Mouse (Mus musculus): ENCODE data around the gene Stx18. TPM values are rescaled to one million over a fixed set of nuclear protein-coding genes. Genes with fewer than 3 reads are reported as not detected.

The Stx18 gene
- 2.9 and 10.7 TPM in 2 replicates for total RNA-seq (2015; ENCODE audit: low replicate concordance)
- total RNA-seq (2017; ENCODE audit: low replicate concordance): 6.0 and 16.3 TPM in 2 replicates

- peak; percentile 88 for ATAC-seq (replicated peaks; ENCODE audit: low FRiP score, poor library complexity, severe bottlenecking)
These were observed at the start of gene Stx18 for GRCm38 (mm10) chr5:38038710-38039592. Gene Stx18 (plus strand): TSS chr5:38038742.

DNA sequence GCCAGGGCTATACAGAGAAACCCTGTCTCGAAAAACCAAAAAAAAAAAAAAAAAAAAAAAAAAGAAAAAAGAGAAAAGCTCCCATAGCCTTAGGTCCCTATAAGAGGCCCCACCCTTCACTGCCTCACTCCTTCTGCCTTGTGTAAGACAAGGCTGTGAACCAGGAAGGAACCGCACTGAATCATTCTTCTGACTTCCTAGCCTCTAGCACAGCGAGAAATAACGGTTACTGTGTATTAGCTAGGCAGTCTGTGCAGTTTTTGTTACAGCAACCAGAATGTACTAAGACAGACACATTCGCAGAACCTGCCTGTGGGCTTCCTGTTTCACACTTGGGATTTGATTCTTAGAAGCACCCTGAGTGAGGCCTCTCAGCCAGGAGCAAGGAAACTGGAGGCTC, 46.2 kb upstream of the Stx18 start:
- ATAC-seq (replicated peaks; ENCODE audit: low FRiP score, poor library complexity, severe bottlenecking): no peak

GRCm38 (mm10) chr5:37998805-37999204, 39.7 kb upstream of the Stx18 start:
- ATAC-seq (replicated peaks; ENCODE audit: low FRiP score, poor library complexity, severe bottlenecking): no peak

- no peak for ATAC-seq (replicated peaks; ENCODE audit: low FRiP score, poor library complexity, severe bottlenecking)
These were observed 36.0 kb upstream of the Stx18 start for GRCm38 (mm10) chr5:38002573-38002972.

DNA sequence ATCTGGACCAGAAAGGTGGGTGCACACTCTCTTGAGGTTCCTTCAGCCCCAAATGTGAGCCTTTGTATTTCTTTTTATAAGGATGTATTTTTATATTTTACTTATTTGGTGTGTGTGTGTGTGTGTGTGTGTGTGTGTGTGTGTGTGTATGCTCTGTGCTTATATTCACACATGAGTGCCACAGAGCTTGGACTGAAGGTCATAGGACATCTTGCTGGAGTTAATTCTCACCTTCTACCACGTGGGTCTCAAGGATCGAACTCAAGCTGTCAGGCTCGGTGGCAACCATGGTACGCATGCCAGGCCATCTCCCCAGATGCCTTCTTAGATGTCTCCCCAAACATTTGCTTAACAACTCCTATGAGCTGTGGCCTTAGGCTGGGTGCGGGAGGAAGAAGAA, 33.8 kb upstream of the Stx18 start:
- ATAC-seq (replicated peaks; ENCODE audit: low FRiP score, poor library complexity, severe bottlenecking): no peak

DNA sequence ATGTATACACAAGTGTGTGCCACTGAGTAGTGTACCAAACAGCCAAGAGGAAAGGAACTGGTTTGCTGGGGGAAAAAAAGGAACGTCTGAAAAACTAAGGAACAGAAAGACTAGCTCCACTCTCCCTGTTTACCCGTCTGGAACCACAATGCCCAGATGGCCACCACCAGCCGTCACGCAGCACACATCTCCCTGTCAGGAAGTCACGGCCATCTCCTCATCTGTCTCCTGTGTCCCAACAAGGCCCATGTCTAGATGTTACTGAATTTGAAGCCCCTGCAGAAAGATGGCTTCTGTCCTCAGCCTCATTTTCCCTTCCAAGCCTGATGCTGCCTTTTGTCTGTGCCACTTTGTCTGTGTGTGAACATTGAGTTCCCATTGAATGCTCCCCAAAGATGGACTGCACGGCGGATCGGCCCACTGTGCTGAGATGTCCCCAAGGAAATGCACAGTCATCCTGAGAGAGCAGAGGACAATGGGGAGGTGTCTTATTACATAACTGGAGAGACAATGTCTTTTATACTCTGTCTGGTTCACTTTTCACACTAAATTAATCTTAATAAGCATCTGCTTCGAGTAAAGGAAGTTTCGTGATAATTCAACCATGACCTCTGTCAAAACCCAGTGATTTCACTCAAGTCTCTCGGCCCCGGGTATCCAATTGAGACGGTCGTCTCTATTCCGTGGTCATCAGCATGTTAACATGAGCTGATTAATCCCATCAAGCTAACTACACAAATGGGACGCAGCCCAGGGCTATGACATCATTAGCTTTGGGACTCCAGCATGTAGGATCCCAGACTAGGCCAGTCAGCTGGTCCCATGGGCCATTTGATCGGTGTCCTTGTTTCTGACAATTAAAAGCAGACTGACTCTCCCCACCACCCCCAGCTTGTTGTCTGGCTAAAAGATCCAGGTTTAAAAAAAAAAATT, 31.9 kb upstream of the Stx18 start:
- ATAC-seq (replicated peaks; ENCODE audit: low FRiP score, poor library complexity, severe bottlenecking): no peak

- ATAC-seq (replicated peaks; ENCODE audit: low FRiP score, poor library complexity, severe bottlenecking): no peak
These were observed 29.5 kb upstream of the Stx18 start for GRCm38 (mm10) chr5:38009071-38009470.

GRCm38 (mm10) chr5:38014916-38015315, 23.6 kb upstream of the Stx18 start:
- ATAC-seq (replicated peaks; ENCODE audit: low FRiP score, poor library complexity, severe bottlenecking): no peak

DNA sequence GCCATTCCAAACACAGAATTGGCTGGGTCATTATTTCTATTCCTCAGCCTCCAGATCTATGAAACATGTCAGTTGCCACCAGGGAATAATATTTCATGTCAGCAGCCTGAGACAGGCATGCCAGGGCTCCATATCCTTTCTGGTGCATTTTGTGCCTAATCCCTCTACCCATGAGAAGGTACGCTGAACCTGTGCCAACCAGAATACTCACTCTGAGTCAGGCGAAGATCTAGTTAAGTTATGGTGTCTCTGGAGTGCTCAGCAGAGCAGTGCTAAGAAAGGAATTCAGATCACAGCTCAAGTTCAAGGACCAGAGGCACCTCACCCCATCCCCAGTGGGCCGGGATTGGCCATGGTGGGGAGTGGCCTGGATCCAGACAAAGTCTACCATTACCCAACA, 21.6 kb upstream of the Stx18 start:
- ATAC-seq (replicated peaks; ENCODE audit: low FRiP score, poor library complexity, severe bottlenecking): no peak

- no peak for ATAC-seq (replicated peaks; ENCODE audit: low FRiP score, poor library complexity, severe bottlenecking)
These were observed 10.9 kb upstream of the Stx18 start for GRCm38 (mm10) chr5:38027656-38028055.

- ATAC-seq (replicated peaks; ENCODE audit: low FRiP score, poor library complexity, severe bottlenecking): no peak
These were observed 268 bp upstream of the Stx18 start for GRCm38 (mm10) chr5:38038274-38038673.

DNA sequence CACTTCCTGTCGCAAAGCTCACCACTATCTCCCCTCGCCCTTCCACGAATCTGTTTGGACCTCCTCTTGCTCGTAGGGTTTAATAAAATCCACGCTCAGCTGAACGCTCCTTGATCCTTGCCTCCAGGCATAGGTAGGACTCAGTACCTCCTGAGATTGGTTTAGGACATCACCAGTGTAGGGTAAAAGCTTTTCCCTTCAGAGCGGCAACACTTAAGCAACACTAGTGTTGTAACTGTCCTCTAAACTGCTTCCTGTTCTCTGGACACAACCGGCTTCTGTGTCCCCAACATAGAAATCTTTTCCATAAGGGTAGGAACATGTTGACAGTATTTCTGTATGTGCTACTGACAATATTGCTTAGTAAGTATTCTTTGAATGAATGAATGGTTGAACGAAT, 1.3 kb downstream of the Stx18 start:
- ATAC-seq (replicated peaks; ENCODE audit: low FRiP score, poor library complexity, severe bottlenecking): peak; percentile 31; the same call in 1 of the 2 replicates

DNA sequence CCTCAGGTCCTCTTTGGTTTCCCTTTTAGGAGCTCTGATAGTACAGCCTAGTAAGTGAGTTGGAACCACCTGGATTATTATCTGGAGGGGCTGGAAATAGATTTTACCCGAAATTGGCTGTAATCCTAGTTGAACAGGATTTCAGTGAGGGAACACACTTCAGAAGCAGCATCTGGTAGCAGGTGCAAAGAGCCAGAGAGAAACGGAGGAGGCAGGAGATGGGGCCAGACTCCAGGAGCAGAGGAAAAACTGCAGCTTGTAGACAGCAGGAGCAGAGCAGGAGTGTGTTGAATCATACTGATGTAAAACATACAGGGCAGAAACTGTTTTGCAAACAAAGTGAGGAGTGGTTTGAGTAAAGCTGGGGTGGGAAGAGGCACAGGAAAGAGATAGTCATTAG, 6.4 kb downstream of the Stx18 start:
- no peak for ATAC-seq (replicated peaks; ENCODE audit: low FRiP score, poor library complexity, severe bottlenecking)

DNA sequence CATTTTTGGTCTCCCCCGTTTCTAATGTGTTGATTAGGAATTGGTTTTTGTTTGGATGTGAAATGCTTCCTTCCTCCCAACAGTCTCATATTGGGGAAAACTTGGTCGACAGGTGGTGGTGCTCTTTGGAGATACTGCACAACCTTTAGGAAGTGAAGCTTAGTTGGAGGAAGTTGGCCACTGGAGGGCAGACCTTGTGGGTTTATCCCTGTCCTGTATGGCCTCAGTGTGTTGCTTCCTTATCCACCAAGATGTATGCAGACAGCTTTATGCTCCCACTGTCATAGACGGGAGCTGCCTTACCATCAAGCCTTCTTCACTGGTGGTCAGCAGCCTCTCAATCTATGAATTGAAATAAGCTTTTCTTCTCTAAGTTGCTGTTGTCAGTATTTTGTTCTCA, 9.6 kb downstream of the Stx18 start:
- ATAC-seq (replicated peaks; ENCODE audit: low FRiP score, poor library complexity, severe bottlenecking): no peak

DNA sequence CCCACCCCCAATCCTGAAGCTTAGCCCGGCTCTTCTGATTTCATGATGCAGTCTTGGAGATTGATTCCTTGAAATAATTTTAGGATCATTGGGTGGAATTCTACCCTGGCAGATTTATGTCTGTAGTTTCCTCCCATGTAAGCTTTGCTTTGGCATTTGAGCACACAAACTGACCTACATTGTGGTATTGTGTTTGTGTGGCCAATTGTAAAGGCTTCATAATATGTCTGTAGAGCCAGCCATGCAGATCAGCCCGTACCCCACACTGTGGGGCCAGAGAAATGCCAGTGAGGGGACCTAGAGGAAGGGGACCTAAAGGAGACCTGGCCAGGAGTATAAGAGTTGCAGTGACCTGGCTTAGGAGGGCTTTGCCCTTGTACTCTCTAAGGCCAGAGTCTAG, 22.5 kb downstream of the Stx18 start:
- ATAC-seq (replicated peaks; ENCODE audit: low FRiP score, poor library complexity, severe bottlenecking): no peak

DNA sequence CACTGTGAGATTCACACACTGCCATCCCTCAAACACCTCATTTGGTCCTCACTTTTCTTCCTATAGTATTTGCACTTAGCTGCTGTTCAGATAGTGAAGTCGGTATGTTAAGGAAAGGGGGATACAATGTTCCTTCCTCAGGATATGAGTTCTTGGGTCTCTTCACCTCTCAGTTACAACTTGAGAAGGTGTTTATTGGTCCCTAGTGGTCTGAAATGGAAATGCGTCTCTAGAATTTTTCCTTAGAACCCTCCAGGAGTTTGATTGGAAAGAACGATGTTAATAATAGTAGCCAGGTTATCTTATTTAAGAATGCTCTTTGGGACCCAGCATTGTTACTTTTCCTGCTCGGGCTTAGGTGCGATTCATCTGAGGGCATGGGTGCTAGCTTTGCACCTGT, 24.2 kb downstream of the Stx18 start:
- ATAC-seq (replicated peaks; ENCODE audit: low FRiP score, poor library complexity, severe bottlenecking): no peak

GRCm38 (mm10) chr5:38063339-38063738, 24.8 kb downstream of the Stx18 start:
- no peak for ATAC-seq (replicated peaks; ENCODE audit: low FRiP score, poor library complexity, severe bottlenecking)

DNA sequence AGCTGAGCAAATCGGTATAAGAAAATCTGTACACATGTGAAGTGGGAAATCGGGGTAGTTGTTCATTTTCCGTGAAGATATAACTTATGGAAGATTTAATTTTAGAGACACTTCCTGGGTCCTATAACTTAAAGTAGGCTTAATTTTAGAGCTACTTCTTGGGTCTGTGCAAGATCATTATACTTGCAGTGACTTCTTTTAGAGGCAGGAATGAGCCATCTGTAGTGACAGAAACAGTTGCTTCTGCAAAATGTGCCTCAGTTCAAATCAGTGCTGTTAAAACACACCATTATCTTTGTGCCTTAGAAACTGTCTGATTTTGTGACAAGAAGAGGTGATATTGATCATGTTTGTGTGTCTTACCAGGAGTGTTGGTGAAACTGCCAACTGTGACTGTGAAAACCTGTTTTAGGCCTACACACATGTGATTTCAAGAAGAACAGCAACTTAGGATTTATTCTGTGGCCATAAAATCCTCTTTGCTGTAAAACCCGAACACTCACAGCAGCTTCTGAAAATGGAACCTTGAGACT, 25.6 kb downstream of the Stx18 start:
- ATAC-seq (replicated peaks; ENCODE audit: low FRiP score, poor library complexity, severe bottlenecking): no peak

GRCm38 (mm10) chr5:38064701-38065100, 26.2 kb downstream of the Stx18 start:
- ATAC-seq (replicated peaks; ENCODE audit: low FRiP score, poor library complexity, severe bottlenecking): no peak

DNA sequence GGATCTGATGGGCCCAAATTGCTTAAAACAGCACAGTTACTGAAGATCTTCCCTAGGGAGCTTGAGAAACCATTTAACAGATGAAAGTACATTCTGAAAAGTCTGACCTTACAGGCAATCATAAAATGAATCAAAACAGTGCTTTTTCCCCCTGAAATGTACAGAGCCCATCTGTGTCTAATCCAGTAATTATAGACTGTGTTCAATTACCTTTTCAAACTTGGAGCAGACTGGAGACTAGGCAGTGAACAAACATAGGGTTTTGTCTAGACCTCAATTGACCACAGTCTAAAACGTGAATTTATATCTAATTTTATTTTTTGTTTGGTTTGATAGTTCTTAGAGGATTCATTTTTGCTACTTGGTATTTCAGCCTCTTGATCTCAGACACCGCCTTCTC, 26.9 kb downstream of the Stx18 start:
- no peak for ATAC-seq (replicated peaks; ENCODE audit: low FRiP score, poor library complexity, severe bottlenecking)

Measured in erythroblast, adult 5-6 weeks (primary cell).